Mouse (Mus musculus): Measurements from ENCODE around the gene Sdad1. TPM values are rescaled to one million over a fixed set of nuclear protein-coding genes. Genes with fewer than 3 reads are reported as not detected.

The Sdad1 gene
- total and polyA plus RNA-seq, 2 experiments from 2014 or later, result 33.2 to 38.7 TPM

DNA sequence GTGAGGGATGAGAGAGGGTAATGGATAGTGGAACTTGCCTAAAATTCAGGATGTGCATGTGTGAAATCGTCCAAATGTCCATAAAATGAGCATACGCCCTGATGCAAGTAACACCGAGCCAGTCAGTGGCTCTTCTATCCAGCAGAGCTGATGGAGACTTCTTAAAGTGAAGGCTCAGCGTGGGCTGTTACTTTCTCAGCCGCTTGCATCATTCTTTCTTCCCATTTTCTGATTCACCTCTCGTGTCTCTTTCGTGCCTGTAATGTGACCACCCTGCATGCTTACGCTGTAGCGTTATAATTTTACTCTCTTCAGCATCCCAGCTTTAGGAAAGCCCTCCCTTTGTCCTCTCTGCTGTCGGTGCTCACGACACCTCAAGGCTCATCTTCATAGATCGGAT, 20.8 kb upstream of the Sdad1 start:
- Histone ChIP-seq H3K9me3 (ENCODE audit: low read length) (no peaks in the 10 kb centered on the region), H3K4me1 (ENCODE audit: insufficient read depth, low read length) (no peaks in the 10 kb centered on the region), H3K4me2 (ENCODE audit: low read depth, low read length, poor library complexity, severe bottlenecking) (no peak overlapping the region), H3K27ac (ENCODE audit: low read depth, low read length) (no peak overlapping the region), H3K27me3 (ENCODE audit: insufficient read depth, low read length) (no peaks in the 10 kb centered on the region), H3K4me3 (ENCODE audit: low read depth, low read length) (no peak overlapping the region), H3K36me3 (ENCODE audit: insufficient read depth, low read length) (no peaks in the 10 kb centered on the region), H3K9ac (replicated peaks; ENCODE audit: low read length, poor library complexity, severe bottlenecking) (no peak overlapping the region)
- DNase-seq (ENCODE audit: low spot score), result no peak
- no peak for ATAC-seq (ENCODE audit: low FRiP score)
- TF ChIP-seq CTCF (IDR thresholded peaks at IDR 0.05), result no peak
- 91% methylated on average over 12 of the region's 12 CpGs for WGBS

- WGBS, result 87% methylated on average over 7 of the region's 7 CpGs
- no peak for TF ChIP-seq CTCF (IDR thresholded peaks at IDR 0.05)
- ATAC-seq (ENCODE audit: low FRiP score) (no peak), DNase-seq (ENCODE audit: low spot score) (no peak)
- Histone ChIP-seq H3K27me3 (ENCODE audit: insufficient read depth, low read length) (no peaks in the 10 kb centered on the region), H3K4me3 (ENCODE audit: low read depth, low read length) (no peak within 1 kb of the TSS), H3K27ac (ENCODE audit: low read depth, low read length) (no peak within 1 kb of the TSS), H3K4me1 (ENCODE audit: insufficient read depth, low read length) (no peaks in the 10 kb centered on the region), H3K4me2 (ENCODE audit: low read depth, low read length, poor library complexity, severe bottlenecking) (no peak within 1 kb of the TSS), H3K36me3 (ENCODE audit: insufficient read depth, low read length) (no peaks in the 10 kb centered on the region), H3K9ac (replicated peaks; ENCODE audit: low read length, poor library complexity, severe bottlenecking) (no peak within 1 kb of the TSS), H3K9me3 (ENCODE audit: low read length) (no peaks in the 10 kb centered on the region)
Measured at GRCm38 (mm10) chr5:92327929-92328328, 17.6 kb upstream of the Sdad1 start, which contains the start of gene Cxcl9. Gene Cxcl9, minus strand, starts transcription at chr5:92328079.

DNA sequence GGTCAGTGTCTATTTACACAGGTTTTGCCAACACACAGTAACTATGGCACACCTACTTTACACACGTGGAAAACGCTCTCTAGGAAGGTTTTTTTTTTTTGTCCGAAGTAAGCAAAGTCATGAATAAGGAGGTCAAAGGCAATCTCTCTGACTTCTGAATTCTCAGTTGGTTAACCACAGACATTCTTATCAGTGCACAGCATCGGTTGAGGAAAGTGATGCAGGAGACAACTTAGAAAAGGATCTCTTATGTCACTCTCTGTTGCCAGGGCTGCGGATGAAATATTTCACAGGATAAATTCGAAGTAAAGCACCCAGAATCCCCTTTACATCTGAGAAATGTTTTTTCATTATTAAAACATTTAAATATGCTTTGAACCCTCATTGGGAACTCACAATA, 17.1 kb upstream of the Sdad1 start:
- ATAC-seq (ENCODE audit: low FRiP score) (no peak), DNase-seq (ENCODE audit: low spot score) (no peak)
- Histone ChIP-seq H3K4me2 (ENCODE audit: low read depth, low read length, poor library complexity, severe bottlenecking) (no peak overlapping the region), H3K27ac (ENCODE audit: low read depth, low read length) (no peak overlapping the region), H3K9ac (replicated peaks; ENCODE audit: low read length, poor library complexity, severe bottlenecking) (no peak overlapping the region), H3K4me3 (ENCODE audit: low read depth, low read length) (no peak overlapping the region), H3K4me1 (ENCODE audit: insufficient read depth, low read length) (no peaks in the 10 kb centered on the region), H3K9me3 (ENCODE audit: low read length) (no peaks in the 10 kb centered on the region), H3K36me3 (ENCODE audit: insufficient read depth, low read length) (no peaks in the 10 kb centered on the region), H3K27me3 (ENCODE audit: insufficient read depth, low read length) (no peaks in the 10 kb centered on the region)
- no peak for TF ChIP-seq CTCF (IDR thresholded peaks at IDR 0.05)
- WGBS, result 82% methylated on average over 6 of the region's 6 CpGs

DNA sequence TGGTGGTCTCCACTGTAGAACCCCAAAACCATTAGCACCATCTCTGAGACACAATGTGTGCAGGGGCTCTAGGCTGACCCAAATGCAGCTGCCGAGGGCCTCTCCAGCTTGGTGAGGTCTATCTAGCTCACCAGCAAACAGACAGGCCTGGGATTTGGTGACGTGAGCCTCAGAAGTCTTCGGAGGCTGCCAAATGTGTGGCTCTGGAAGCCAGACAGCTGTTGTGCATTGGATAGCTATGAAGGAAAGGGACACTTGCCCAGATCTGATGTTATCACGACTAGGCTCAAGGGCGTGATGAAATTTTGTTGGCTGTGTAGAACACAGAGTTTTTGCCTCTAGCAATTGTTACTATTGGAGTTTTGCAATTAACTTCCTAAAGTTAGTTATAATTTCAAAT, 13.0 kb upstream of the Sdad1 start:
- no peak overlapping the region for H3K9ac ChIP-seq (replicated peaks; ENCODE audit: low read length, poor library complexity, severe bottlenecking)

DNA sequence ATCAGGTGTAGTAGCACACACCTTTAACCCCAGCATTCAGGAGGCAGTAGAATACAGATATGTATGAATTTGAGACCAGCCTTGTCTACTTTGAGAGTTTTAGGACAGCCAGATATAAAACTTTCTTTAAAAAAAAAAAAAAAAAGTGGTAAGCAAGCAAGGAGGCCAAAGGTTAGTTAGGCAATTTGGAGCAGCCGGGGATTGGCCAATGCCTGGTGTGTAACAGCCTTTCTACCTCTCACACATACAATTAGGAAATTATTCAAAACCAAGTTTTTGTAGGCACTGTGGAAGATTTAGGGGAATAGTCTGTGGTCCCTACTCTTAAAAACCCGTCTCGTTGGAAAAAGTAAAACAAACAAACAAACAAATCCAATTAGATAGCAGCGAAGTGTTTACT, 12.3 kb upstream of the Sdad1 start:
- no peak overlapping the region for H3K27ac ChIP-seq (ENCODE audit: low read depth, low read length)
- DNase-seq (ENCODE audit: low spot score) (no peak), ATAC-seq (ENCODE audit: low FRiP score) (no peak)
- TF ChIP-seq CTCF (IDR thresholded peaks at IDR 0.05), result no peak
- no peaks in the 10 kb centered on the region for H3K4me1 ChIP-seq (ENCODE audit: insufficient read depth, low read length)
- no peak overlapping the region for H3K4me2 ChIP-seq (ENCODE audit: low read depth, low read length, poor library complexity, severe bottlenecking)
- H3K36me3 ChIP-seq (ENCODE audit: insufficient read depth, low read length), result no peaks in the 10 kb centered on the region
- WGBS, result 83% methylated on average over 4 of the region's 4 CpGs
- H3K9me3 ChIP-seq (ENCODE audit: low read length), result no peaks in the 10 kb centered on the region
- no peaks in the 10 kb centered on the region for H3K27me3 ChIP-seq (ENCODE audit: insufficient read depth, low read length)
- no peak overlapping the region for H3K4me3 ChIP-seq (ENCODE audit: low read depth, low read length)
- H3K9ac ChIP-seq (replicated peaks; ENCODE audit: low read length, poor library complexity, severe bottlenecking), result no peak overlapping the region

More for the DNA sequence above, 13.0 kb upstream of the Sdad1 start:
- Histone ChIP-seq H3K27me3 (ENCODE audit: insufficient read depth, low read length) (no peaks in the 10 kb centered on the region), H3K9me3 (ENCODE audit: low read length) (no peaks in the 10 kb centered on the region), H3K27ac (ENCODE audit: low read depth, low read length) (no peak overlapping the region), H3K4me2 (ENCODE audit: low read depth, low read length, poor library complexity, severe bottlenecking) (no peak overlapping the region), H3K4me1 (ENCODE audit: insufficient read depth, low read length) (no peaks in the 10 kb centered on the region), H3K36me3 (ENCODE audit: insufficient read depth, low read length) (no peaks in the 10 kb centered on the region), H3K4me3 (ENCODE audit: low read depth, low read length) (no peak overlapping the region)
- 87% methylated on average over 5 of the region's 5 CpGs for WGBS
- DNase-seq (ENCODE audit: low spot score) (peak; percentile 12), ATAC-seq (ENCODE audit: low FRiP score) (no peak)
- no peak for TF ChIP-seq CTCF (IDR thresholded peaks at IDR 0.05)

DNA sequence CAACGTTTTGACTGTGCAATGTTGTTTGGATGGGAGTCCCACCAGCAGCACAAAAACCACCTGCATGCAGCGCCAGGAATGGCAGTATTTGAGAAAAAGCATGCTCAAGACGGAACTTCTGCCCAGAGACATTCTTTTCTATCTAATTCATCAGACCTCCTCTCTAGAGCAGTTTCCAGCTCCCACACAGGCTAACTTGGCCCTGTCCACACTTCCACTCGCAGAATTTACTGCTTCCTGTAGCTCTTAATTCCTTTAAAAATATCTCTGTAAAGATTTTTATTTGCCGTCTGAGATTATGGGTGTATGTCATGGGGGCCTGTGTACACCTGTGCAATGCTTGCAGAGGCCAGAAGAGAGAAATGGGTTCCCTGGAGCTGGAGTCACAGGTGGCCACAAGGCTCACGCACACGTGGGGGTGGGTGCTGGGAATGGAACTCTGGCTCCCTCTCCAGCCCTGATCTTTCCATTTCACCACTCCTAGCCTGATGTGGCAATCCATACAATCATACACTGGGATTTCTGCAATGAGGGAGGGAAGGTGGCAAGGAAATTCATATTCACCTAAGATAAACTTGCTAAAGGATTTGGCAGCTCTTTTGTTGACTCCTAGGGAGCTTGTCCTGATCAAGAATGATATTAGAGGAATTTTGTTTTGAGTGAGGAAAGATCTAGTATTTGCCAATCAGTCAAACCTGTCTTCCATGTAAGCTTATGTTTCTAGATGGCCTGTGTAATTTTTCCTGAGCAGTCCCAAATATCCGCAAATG, 11.5 kb upstream of the Sdad1 start:
- no peak overlapping the region for H3K4me3 ChIP-seq (ENCODE audit: low read depth, low read length)
- no peaks in the 10 kb centered on the region for H3K9me3 ChIP-seq (ENCODE audit: low read length)
- DNase-seq (ENCODE audit: low spot score) (no peak), ATAC-seq (ENCODE audit: low FRiP score) (no peak)
- no peak overlapping the region for H3K4me2 ChIP-seq (ENCODE audit: low read depth, low read length, poor library complexity, severe bottlenecking)
- H3K4me1 ChIP-seq (ENCODE audit: insufficient read depth, low read length), result no peaks in the 10 kb centered on the region
- no peak overlapping the region for H3K9ac ChIP-seq (replicated peaks; ENCODE audit: low read length, poor library complexity, severe bottlenecking)
- no peak overlapping the region for H3K27ac ChIP-seq (ENCODE audit: low read depth, low read length)
- H3K36me3 ChIP-seq (ENCODE audit: insufficient read depth, low read length), result no peaks in the 10 kb centered on the region
- no peak for TF ChIP-seq CTCF (IDR thresholded peaks at IDR 0.05)
- WGBS, result 77% methylated on average over 8 of the region's 8 CpGs
- no peaks in the 10 kb centered on the region for H3K27me3 ChIP-seq (ENCODE audit: insufficient read depth, low read length)

Data from midbrain, postnatal 0 days (tissue).